Mouse (Mus musculus) heart, adult 8-10 months (tissue): Measurements from ENCODE around the gene Lifr. TPM values are rescaled to one million over a fixed set of nuclear protein-coding genes. Genes with fewer than 3 reads are reported as not detected.
A peak's percentile ranks its signal among the peaks of the same experiment; 100 is the strongest.

Source experiments
- DNase-seq: peaks from one replicate; pipeline ENCODE4 v3.0.0; 2022; ENCODE audit warnings: low spot score
- total RNA-seq, 4 experiments: library from RNA; stranded (reverse); gene quantifications; 2 replicates each; pipeline ENCODE4 v1.2.4; 2022

The Lifr gene
- total RNA-seq, 4 experiments from 2014 or later = 51.5 to 61.6 (median 57.9) TPM

DNA sequence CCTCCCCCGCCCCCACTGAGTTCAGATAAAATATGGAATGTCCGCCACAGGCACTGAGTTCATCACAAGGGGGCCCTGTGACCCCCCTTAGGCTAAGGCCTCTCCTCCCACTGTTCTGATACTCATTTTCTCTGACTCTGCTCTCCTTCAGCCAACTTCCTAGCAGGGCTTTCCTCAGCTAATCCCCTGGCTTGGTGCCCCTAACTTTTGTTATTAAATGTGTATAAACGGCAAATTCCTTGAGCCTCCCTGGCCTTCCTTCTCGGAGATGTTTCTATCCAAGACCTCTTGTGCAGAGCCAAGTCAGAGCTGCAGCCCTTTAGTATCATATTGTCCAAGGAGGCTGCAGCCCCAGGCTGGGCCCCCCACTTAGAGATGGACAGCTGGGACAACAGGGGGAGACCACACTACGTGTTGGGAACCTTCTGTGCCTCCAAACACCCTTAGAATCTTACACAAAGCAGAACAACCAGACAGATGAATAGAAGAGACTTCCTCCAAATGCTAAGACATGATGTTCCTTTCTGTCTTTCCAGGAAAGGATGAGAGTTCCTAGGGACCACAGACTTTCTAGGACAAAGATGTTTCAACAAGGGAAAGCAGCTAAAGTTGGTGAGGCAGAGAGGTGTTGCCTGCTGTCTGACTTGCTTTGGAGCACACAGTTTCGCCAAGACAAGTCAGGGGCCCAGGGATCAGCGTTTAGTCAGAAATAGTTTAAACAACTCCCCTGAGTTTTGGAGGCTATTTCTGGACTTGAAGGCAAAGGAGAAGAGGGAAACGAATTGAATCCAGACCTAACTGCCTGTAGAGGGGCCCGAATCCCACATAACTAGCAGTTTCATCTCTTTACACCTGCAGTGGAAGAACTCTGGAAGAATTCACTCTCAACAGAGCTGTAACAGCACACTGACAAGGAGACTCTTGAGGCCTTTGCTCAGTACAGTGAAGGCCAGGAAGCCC lies 111.3 kb downstream of the Lifr start:
- no peak for DNase-seq

GRCm38 (mm10) chr15:7202981-7203380 lies 112.6 kb downstream of the Lifr start:
- DNase-seq = no peak

GRCm38 (mm10) chr15:7203606-7204330 lies 113.4 kb downstream of the Lifr start:
- peak; percentile 59 for DNase-seq

- DNase-seq = no peak
Observed at GRCm38 (mm10) chr15:7204917-7205316, 114.5 kb downstream of the Lifr start.

GRCm38 (mm10) chr15:7206110-7206509 lies 115.7 kb downstream of the Lifr start:
- no peak for DNase-seq

GRCm38 (mm10) chr15:7207292-7207691 lies 116.9 kb downstream of the Lifr start:
- DNase-seq = no peak

DNA sequence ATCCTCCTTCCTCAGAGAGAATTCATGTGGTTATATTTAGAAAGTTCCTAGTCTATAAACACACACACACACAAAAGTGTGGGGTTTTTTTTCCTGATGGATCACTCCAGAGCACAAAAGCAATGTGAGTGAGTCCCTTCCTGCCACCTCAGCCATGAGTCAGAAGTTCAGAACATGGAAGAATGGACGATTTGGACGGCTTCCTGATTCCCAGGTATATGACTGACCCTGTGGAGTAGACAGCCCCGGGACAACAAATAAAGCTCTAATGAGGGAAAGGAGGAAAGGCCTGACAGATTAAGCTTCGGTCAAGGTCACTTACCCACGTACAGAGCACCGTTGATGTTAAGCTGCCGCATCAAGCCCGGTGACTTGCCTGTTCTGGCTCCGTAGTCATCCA lies 117.8 kb downstream of the Lifr start:
- no peak for DNase-seq

DNA sequence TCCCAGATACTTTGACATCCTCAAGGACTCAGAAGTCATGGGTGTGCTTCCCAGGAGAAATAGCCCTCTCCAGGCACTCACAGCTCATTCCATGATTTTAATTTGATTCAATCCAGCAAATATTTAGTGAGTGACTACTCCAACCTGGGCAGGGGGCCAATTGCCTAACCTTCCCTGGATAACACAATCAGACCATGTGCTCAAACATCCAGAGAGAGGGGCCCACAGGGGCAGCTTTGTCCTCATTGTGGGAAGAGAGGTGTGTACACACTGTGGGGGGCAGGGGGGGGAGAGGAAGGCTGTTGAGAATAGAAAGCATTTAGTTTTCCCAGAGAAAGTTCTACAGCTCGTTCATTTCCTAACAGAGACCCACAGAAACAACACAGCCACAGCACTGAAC lies 123.3 kb downstream of the Lifr start:
- DNase-seq = peak; percentile 40

- DNase-seq = no peak
Observed at GRCm38 (mm10) chr15:7215845-7216244, 125.4 kb downstream of the Lifr start.

GRCm38 (mm10) chr15:7216581-7217272 lies 126.3 kb downstream of the Lifr start:
- DNase-seq = no peak

GRCm38 (mm10) chr15:7217273-7217598 lies 126.8 kb downstream of the Lifr start:
- DNase-seq = no peak

- DNase-seq = peak; percentile 35
Observed at GRCm38 (mm10) chr15:7222809-7223208, 132.4 kb downstream of the Lifr start.

GRCm38 (mm10) chr15:7224151-7224775 lies 133.8 kb downstream of the Lifr start:
- DNase-seq = no peak

- peak; percentile 84 for DNase-seq
Observed at GRCm38 (mm10) chr15:7226225-7226624, 135.8 kb downstream of the Lifr start.

GRCm38 (mm10) chr15:7233393-7234090 lies 143.1 kb downstream of the Lifr start:
- DNase-seq = no peak

DNA sequence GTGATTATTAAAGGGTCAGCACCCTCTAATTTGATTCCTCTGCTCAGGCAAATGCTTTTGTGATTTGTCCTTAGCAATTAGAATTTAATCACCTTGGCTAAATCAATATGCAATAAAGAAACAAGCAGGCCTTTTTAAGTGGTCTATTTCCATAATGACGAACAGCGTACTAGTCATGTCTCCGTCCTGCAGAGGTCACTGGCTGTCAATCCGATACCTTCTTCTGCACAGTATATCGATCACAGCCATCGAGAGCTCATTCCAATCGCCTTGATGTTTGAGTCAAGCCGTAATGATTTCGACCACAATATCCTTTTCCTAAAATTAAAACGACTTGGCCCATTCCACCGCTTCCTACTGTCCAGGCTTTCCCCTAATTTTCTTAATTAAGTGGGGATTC lies 149.5 kb downstream of the Lifr start:
- no peak for DNase-seq

GRCm38 (mm10) chr15:7240950-7241349 lies 150.5 kb downstream of the Lifr start:
- no peak for DNase-seq

DNA sequence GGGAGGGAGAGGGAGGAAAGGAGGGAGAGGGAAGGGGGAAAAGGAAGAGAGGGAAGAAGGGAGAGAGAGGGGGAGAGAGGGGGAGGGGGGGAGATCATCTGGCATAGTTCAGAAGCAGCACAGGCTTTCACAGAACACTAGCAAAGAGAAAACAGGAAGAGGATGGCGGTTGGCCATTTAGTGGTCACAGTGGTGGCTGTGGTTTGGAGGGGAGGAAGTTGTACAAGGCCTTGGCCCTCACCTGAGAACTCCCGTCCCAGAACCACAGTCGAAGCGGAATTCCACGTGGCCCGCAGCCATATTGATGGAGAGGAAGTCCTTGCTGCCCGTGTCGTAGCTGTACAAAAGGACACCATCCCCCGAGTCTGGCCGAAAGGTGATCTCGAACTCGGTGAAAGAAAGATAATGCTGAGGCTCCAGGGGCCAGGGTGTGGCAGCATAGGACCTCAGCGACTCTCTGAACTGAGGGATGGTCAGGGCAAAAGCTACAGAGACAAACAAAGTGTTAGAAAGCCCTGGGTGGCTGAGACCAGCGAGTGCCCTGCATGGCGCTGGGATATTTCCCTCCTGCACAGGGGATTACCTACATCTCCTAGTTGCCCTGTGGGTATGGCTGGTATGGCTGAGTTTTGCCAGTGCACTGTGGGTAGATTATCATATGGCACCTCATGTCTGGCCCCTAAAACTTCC lies 151.9 kb downstream of the Lifr start:
- DNase-seq = no peak
